Comparison of ENCODE assay signal across 8 mouse cellular contexts in the genomic region with DNA sequence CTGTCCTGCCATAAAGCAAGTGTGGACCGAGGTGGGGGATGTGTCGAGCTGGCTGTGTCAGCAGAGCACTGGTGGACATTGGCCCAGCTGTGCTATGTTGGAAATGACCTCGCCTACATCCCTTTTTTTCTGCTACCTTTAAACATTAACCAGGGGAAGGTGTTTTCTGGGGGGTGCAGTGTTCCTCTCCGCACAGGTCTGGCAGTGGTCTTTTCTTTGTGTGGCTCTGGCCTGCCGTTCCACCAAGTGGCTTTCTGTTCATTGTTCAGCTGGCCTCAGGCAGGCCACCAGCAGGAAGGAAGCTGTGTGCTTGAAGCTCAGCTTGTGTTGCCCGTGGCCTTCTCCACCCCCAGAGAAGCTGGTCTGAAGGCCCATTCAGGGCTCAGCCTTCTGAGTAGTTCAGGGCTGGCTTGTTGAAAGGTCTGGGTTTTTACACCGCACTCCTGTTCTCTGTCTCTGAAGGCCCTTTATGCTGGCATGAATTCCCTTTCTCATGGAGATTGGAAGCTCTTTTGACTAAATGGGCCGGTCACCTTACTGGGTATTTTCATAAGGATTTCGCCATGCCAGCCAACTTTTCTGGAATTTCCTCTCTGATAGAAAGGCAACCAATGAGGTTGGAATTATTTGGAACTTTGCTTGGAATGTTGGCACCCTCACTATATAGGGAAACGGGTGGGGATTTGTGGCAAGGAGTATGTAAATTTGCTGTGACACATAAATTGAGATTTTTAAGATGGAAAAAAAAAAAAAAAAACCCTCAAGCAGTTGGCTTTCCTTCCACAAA. TPM values are rescaled to one million over a fixed set of nuclear protein-coding genes. Genes with fewer than 3 reads are reported as not detected.
DNase-seq lines count a peak whose midpoint lies in the region; ATAC-seq and TF ChIP-seq lines count a peak whose summit lies in the region.

No protein-coding gene starts in this region.

- 0 out of 2 replicates have a peak, but pooled peaks cover 3% of the 10 kb centered on the region for H3K9me3 ChIP-seq in forebrain, embryonic 13.5 days (replicated peaks)
- H3K9me3 ChIP-seq in hindbrain, embryonic 16.5 days (ENCODE audit: control insufficient read depth, low read length) = no peaks in the 10 kb centered on the region
- no peaks in the 10 kb centered on the region for H3K9me3 ChIP-seq in liver, embryonic 12.5 days (replicated peaks)
- no peaks in the 10 kb centered on the region for H3K9me3 ChIP-seq in stomach, postnatal 0 days (ENCODE audit: control insufficient read depth, low read length)

- H3K4me1 ChIP-seq in forebrain, embryonic 13.5 days = peaks cover 45% of the 10 kb centered on the region
- H3K4me1 ChIP-seq in hindbrain, embryonic 16.5 days (ENCODE audit: control insufficient read depth, insufficient read depth, low read depth, low read length) = peaks cover 19% of the 10 kb centered on the region
- H3K4me1 ChIP-seq in liver, embryonic 12.5 days = peaks cover 36% of the 10 kb centered on the region
- H3K4me1 ChIP-seq in stomach, postnatal 0 days (replicated peaks; ENCODE audit: control insufficient read depth, insufficient read depth) = peaks cover 13% of the 10 kb centered on the region

- 19% methylated on average over 10 of the region's 10 CpGs for WGBS in forebrain, embryonic 13.5 days
- 29% methylated on average over 10 of the region's 10 CpGs for WGBS in hindbrain, embryonic 16.5 days
- WGBS in liver, embryonic 12.5 days (ENCODE audit: insufficient replicate concordance) = 44% methylated on average over 10 of the region's 10 CpGs
- WGBS in stomach, postnatal 0 days = 35% methylated on average over 10 of the region's 10 CpGs

- intact Hi-C loops in left cerebral cortex, postnatal 25 days (cut with DNase I) = no loop called here

- no peak overlapping the region for H3K4me3 ChIP-seq in forebrain, embryonic 13.5 days
- H3K4me3 ChIP-seq in hindbrain, embryonic 16.5 days (ENCODE audit: low read length) = no peak overlapping the region
- H3K4me3 ChIP-seq in liver, embryonic 12.5 days = no peak overlapping the region
- H3K4me3 ChIP-seq in stomach, postnatal 0 days (ENCODE audit: low read depth, low read length) = no peak overlapping the region

- H3K27me3 ChIP-seq in forebrain, embryonic 13.5 days = no peaks in the 10 kb centered on the region
- H3K27me3 ChIP-seq in hindbrain, embryonic 16.5 days (replicated peaks; ENCODE audit: control insufficient read depth, insufficient read depth, low read length) = no peaks in the 10 kb centered on the region
- no peaks in the 10 kb centered on the region for H3K27me3 ChIP-seq in liver, embryonic 12.5 days (replicated peaks)
- H3K27me3 ChIP-seq in stomach, postnatal 0 days (ENCODE audit: control insufficient read depth, insufficient read depth, low read length) = no peaks in the 10 kb centered on the region

- ATAC-seq in forebrain, embryonic 13.5 days = peak; percentile 75
- peak; percentile 66 for ATAC-seq in hindbrain, embryonic 16.5 days
- ATAC-seq in liver, embryonic 12.5 days = peak; percentile 69
- ATAC-seq in stomach, postnatal 0 days (ENCODE audit: low FRiP score, low TSS enrichment) = peak; percentile 65

- peak; percentile 30 to 36 for DNase-seq in left cerebral cortex, postnatal 25 days (ENCODE audit: low spot score in 2 of 2)
- no peak for DNase-seq in left cerebral cortex, adult 9 months (ENCODE audit: low spot score in 2 of 2)
- DNase-seq in stomach, postnatal 0 days (ENCODE audit: low spot score) = peak; percentile 43
- no peak for DNase-seq in ovary, postnatal 10 days (ENCODE audit: low spot score)
- DNase-seq in right cerebral cortex, adult 2 months (ENCODE audit: low spot score in 2 of 2) = no peak

- peak overlapping the region; percentile 16; the same call in 1 of the 2 replicates for H3K4me2 ChIP-seq in forebrain, embryonic 13.5 days
- peak overlapping the region; percentile 4; the same call in 1 of the 2 replicates for H3K4me2 ChIP-seq in hindbrain, embryonic 16.5 days (ENCODE audit: low read length)
- H3K4me2 ChIP-seq in liver, embryonic 12.5 days = no peak overlapping the region
- H3K4me2 ChIP-seq in stomach, postnatal 0 days (replicated peaks; ENCODE audit: low read depth) = no peak overlapping the region

- TF ChIP-seq CTCF in stomach, postnatal 0 days (IDR thresholded peaks at IDR 0.05; ENCODE audit: low read depth) = no peak

- H3K27ac ChIP-seq in forebrain, embryonic 13.5 days = peak overlapping the region; percentile 89
- H3K27ac ChIP-seq in hindbrain, embryonic 16.5 days (ENCODE audit: low read depth, low read length) = peak overlapping the region; percentile 57
- H3K27ac ChIP-seq in liver, embryonic 12.5 days = peak overlapping the region; percentile 71
- peak overlapping the region; percentile 78 for H3K27ac ChIP-seq in stomach, postnatal 0 days (replicated peaks)

- no peaks in the 10 kb centered on the region for H3K36me3 ChIP-seq in forebrain, embryonic 13.5 days (ENCODE audit: poor library complexity, severe bottlenecking)
- no peaks in the 10 kb centered on the region for H3K36me3 ChIP-seq in hindbrain, embryonic 16.5 days (ENCODE audit: control insufficient read depth, insufficient read depth, low read length)
- no peaks in the 10 kb centered on the region for H3K36me3 ChIP-seq in liver, embryonic 12.5 days
- no peaks in the 10 kb centered on the region for H3K36me3 ChIP-seq in stomach, postnatal 0 days (ENCODE audit: control insufficient read depth, insufficient read depth, low read length)

- H3K9ac ChIP-seq in forebrain, embryonic 13.5 days = peak overlapping the region; percentile 40
- peak overlapping the region; percentile 3; the same call in 1 of the 2 replicates for H3K9ac ChIP-seq in hindbrain, embryonic 16.5 days (ENCODE audit: low read depth, low read length)
- no peak overlapping the region for H3K9ac ChIP-seq in liver, embryonic 12.5 days
- H3K9ac ChIP-seq in stomach, postnatal 0 days (ENCODE audit: low read length) = no peak overlapping the region; the same call in 1 of the 2 replicates

- TF ChIP-seq EP300 in stomach, postnatal 0 days (optimal IDR thresholded peaks at IDR 0.05) = no peak

RNA-seq across cellular contexts. Expression of gene Flnb, which starts 8.6 kb away (rescaled TPM):
- total RNA-seq in left cerebral cortex, postnatal 25 days (2021) = 10 to 100 TPM; 30.6 to 44.1 TPM
- 8.7 TPM in 2 replicates for polyA plus RNA-seq in forebrain, embryonic 13.5 days (2015; fragmentation: Nextera tagmentation; extraction: Ambion mirVana)
- 6.3 and 12.2 TPM in 2 replicates for polyA plus RNA-seq in hindbrain, embryonic 16.5 days (2015; fragmentation: Nextera tagmentation; extraction: Ambion mirVana)
- 7.4 and 8.7 TPM in 2 replicates for polyA plus RNA-seq in liver, embryonic 12.5 days (2016; fragmentation: Nextera tagmentation; extraction: Ambion mirVana)
- 8.3 and 8.8 TPM in 2 replicates for polyA plus RNA-seq in stomach, postnatal 0 days (2015; fragmentation: Nextera tagmentation; extraction: Ambion mirVana)

RNA-seq across cellular contexts. Expression of gene Gm26661, which starts 35.0 kb away (rescaled TPM):
- not detected for total RNA-seq in left cerebral cortex, postnatal 25 days (2021)
- not detected in 2 replicates for polyA plus RNA-seq in forebrain, embryonic 13.5 days (2015; fragmentation: Nextera tagmentation; extraction: Ambion mirVana)
- polyA plus RNA-seq in hindbrain, embryonic 16.5 days (2015; fragmentation: Nextera tagmentation; extraction: Ambion mirVana) = 0.38 TPM in 1 of 2 replicates, not detected in the other
- polyA plus RNA-seq in liver, embryonic 12.5 days (2016; fragmentation: Nextera tagmentation; extraction: Ambion mirVana) = not detected in 2 replicates
- polyA plus RNA-seq in stomach, postnatal 0 days (2015; fragmentation: Nextera tagmentation; extraction: Ambion mirVana) = not detected in 2 replicates

Comparison
In these comparisons a context has a peak if more than half of its experiments do, and no peak if none do; other contexts are left out.
1. DNase-seq: peak in left cerebral cortex, postnatal 25 days (2 of 2) and stomach, postnatal 0 days (single experiment); none in left cerebral cortex, adult 9 months (0 of 2), ovary, postnatal 10 days (single experiment) and right cerebral cortex, adult 2 months (0 of 2).
2. H3K4me2 ChIP-seq: peak in forebrain, embryonic 13.5 days (single experiment) and hindbrain, embryonic 16.5 days (single experiment); none in liver, embryonic 12.5 days (single experiment) and stomach, postnatal 0 days (single experiment).
3. H3K9ac ChIP-seq: peak in forebrain, embryonic 13.5 days (single experiment) and hindbrain, embryonic 16.5 days (single experiment); none in liver, embryonic 12.5 days (single experiment) and stomach, postnatal 0 days (single experiment).
4. Peak in every context shown above with its lines, with median percentiles within 50 percentile points of each other: ATAC-seq and H3K27ac ChIP-seq.